10 mouse cellular contexts compared by ENCODE assay signal in the genomic region with DNA sequence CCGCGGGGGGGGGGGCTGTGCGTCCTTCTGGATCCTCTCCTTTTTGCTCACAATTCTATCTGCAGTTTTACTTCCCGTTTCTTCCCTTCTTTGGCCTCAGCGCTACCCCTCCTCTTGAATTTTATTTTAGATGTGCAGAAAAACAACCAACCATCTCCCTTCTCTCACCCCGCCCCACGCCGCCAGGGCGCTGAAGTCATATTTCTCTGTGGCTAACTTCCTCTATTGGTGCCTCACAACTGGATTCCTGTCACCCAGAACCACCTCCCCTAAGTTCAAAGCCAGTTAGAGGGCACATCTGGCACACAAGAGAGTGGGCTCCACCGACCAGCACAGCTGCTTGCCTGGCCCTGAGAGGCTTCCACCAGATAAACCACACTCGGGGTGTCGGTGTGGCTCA. TPM values are rescaled to one million over a fixed set of nuclear protein-coding genes. Genes with fewer than 3 reads are reported as not detected.
DNase-seq lines count a peak whose midpoint lies in the region.
"Had no signal": no experiment of that assay in that cellular context is flagged by ENCODE, and none has a peak within 500 bp of the region (broad histone marks: within the 10 kb centered on the region; RNA-seq: fewer than 3 reads in every experiment).

No protein-coding gene starts in this region.

- DNase-seq in adrenal gland, postnatal 14 days = peak; percentile 57
- DNase-seq in adrenal gland, adult 8-10 months = no peak
- peak; percentile 31 for DNase-seq in MN1 (ENCODE audit: low spot score)
- DNase-seq in heart, adult 11 months = peak; percentile 98
- DNase-seq in kidney, postnatal 10 days = peak; percentile 35
- DNase-seq in thymus, postnatal 36 days = peak; percentile 79 to 85
- no peak for DNase-seq in left cerebral cortex, postnatal 25 days (ENCODE audit: low spot score in 2 of 2)

- no peaks in the 10 kb centered on the region for H3K27me3 ChIP-seq in megakaryocyte, embryonic 14.5 days (replicated peaks)

- no peaks in the 10 kb centered on the region for H3K9me3 ChIP-seq in megakaryocyte, embryonic 14.5 days

- H3K36me3 ChIP-seq in megakaryocyte, embryonic 14.5 days (replicated peaks; ENCODE audit: low read length) = no peaks in the 10 kb centered on the region

- intact Hi-C loops in left cerebral cortex, postnatal 25 days (cut with DNase I) = no loop called here

- peaks cover 42% of the 10 kb centered on the region for H3K4me1 ChIP-seq in megakaryocyte, embryonic 14.5 days

- peak overlapping the region; percentile 87 for H3K4me3 ChIP-seq in megakaryocyte, embryonic 14.5 days (replicated peaks)

RNA-seq across cellular contexts. Expression of a gene that starts 16.5 kb away (rescaled TPM):
- not detected in 2 replicates for total RNA-seq in adrenal gland, postnatal 14 days (2021)
- not detected for total RNA-seq in adrenal gland, adult 8-10 months (2022)
- polyA plus RNA-seq in megakaryocyte, embryonic 14.5 days (2012; ENCODE audit: insufficient read depth, low replicate concordance) = not detected in 2 replicates
- not detected for total RNA-seq in left cerebral cortex, postnatal 25 days (2021)
- total RNA-seq: ES-E14 had no signal
- polyA plus RNA-seq: neural tube, embryonic 14.5 days had no signal

RNA-seq across cellular contexts. Expression of a gene that starts 22.8 kb away (rescaled TPM):
- total RNA-seq in adrenal gland, postnatal 14 days (2021) = 58.9 and 65.9 TPM in 2 replicates
- total RNA-seq in adrenal gland, adult 8-10 months (2022) = 10 to 100 TPM; 50.9 to 64.7 (median 60.2) TPM
- polyA plus RNA-seq in megakaryocyte, embryonic 14.5 days (2012; ENCODE audit: insufficient read depth, low replicate concordance) = 2.3 and 2.5 TPM in 2 replicates
- 10 to 100 TPM; 50.2 to 55.8 TPM for total RNA-seq in left cerebral cortex, postnatal 25 days (2021)

Comparison
In these comparisons a context has a peak if more than half of its experiments do, and no peak if none do; other contexts are left out.
1. DNase-seq: peak in adrenal gland, postnatal 14 days (single experiment), MN1 (single experiment), heart, adult 11 months (single experiment), kidney, postnatal 10 days (single experiment) and thymus, postnatal 36 days (2 of 2); none in adrenal gland, adult 8-10 months (single experiment) and left cerebral cortex, postnatal 25 days (0 of 2).